Mouse (Mus musculus) megakaryocyte, embryonic 14.5 days (primary cell): ENCODE results near the gene Ercc6l. TPM values are rescaled to one million over a fixed set of nuclear protein-coding genes. Genes with fewer than 3 reads are reported as not detected.
"Not testable (repeated sequence)": the region's sequence is repeated elsewhere in the genome, so short reads cannot be mapped to it uniquely, and the experiment has no call there.

Experiments used
- H3K27me3 ChIP-seq: replicated peaks from 2 replicates; pipeline ENCODE3; 2012; ENCODE audit warnings: inconsistent platforms
- H3K36me3 ChIP-seq: replicated peaks from 2 replicates; pipeline ENCODE3; 2012; ENCODE audit warnings: low read length, inconsistent platforms, mixed read lengths
- H3K4me1 ChIP-seq: 2 replicates; pipeline ENCODE4 v1.6.1; 2012; ENCODE audit warnings: inconsistent platforms
- H3K4me3 ChIP-seq: replicated peaks from 2 replicates; pipeline ENCODE3; 2012; ENCODE audit warnings: moderate library complexity, mild to moderate bottlenecking, inconsistent platforms
- H3K9me3 ChIP-seq: 2 replicates; pipeline ENCODE4 v1.6.1; 2012; ENCODE audit warnings: inconsistent platforms
- FLI1 ChIP-seq: IDR thresholded peaks from 2 replicates; pipeline ENCODE4 v1.6.1; 2012; ENCODE audit warnings: low read length, inconsistent platforms, mixed read lengths
- GATA1 ChIP-seq: IDR thresholded peaks from 3 replicates; pipeline ENCODE4 v1.6.1; 2012; ENCODE audit warnings: mixed read lengths, low read length, inconsistent platforms, borderline replicate concordance
- polyA plus RNA-seq: library from polyadenylated mRNA; stranded (reverse); fragments of >175 nt; gene quantifications from 2 replicates; pipeline ENCODE4 v1.2.3, GENCODE M21; 2012; ENCODE audit warnings: low replicate concordance; ENCODE audit not compliant: insufficient read depth

Gene Ercc6l
- polyA plus RNA-seq, 1 experiment, result 0.18 TPM

DNA sequence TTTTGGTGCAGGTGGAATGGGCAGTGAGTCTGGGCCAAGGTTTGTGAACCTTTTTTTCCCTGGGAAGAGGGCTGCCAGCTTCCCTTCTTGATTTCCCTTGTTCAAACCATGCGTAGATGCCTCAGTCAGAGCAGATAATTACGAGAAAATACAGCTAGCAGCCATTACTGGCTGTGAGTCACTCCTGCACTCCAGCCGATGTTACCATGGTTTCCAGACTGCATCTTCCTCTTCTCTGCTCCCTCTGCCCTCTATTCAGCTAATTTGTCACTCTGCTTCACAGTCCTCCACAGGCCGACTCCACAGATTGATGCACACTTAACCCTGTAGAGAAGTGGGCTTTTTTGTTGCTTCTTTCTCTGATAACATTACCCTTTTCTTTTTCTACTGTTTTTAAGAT is 41.2 kb downstream of the Ercc6l start:
- TF ChIP-seq GATA1 (no peak), FLI1 (no peak)
- Histone ChIP-seq H3K27me3 (peaks cover 19% of the 10 kb centered on the region), H3K4me3 (no peak overlapping the region)

GRCm38 (mm10) chrX:102109349-102109748 is 47.5 kb downstream of the Ercc6l start:
- not testable (repeated sequence) for H3K9me3 ChIP-seq, H3K4me1 ChIP-seq, H3K4me3 ChIP-seq, H3K36me3 ChIP-seq
- peaks cover 16% of the 10 kb centered on the region for H3K27me3 ChIP-seq

More for the DNA sequence above, 41.2 kb downstream of the Ercc6l start:
- Histone ChIP-seq H3K9me3 (no peaks in the 10 kb centered on the region), H3K4me1 (peaks cover 4% of the 10 kb centered on the region), H3K36me3 (no peaks in the 10 kb centered on the region)

DNA sequence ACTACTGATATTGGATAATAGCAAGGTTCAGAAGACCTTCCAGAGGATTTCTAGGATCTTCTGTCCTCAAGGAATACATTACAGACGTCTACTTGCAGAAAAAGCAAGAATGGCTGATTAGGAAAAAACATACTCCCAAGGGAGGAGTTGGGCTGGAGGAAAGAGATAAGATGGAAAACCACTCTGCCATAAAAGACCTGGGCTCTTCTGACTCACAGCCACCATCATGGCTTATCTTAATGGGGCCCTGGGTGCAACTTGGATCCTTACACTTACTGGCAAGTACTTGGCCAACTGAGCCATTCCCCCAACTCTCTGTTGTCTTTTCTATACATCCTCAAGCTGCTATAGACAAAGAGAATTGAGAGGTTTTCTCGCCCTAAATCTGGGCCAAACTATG is 53.1 kb downstream of the Ercc6l start:
- not testable (repeated sequence) for H3K36me3 ChIP-seq, H3K4me1 ChIP-seq, H3K9me3 ChIP-seq, H3K4me3 ChIP-seq
- peaks cover 18% of the 10 kb centered on the region for H3K27me3 ChIP-seq

DNA sequence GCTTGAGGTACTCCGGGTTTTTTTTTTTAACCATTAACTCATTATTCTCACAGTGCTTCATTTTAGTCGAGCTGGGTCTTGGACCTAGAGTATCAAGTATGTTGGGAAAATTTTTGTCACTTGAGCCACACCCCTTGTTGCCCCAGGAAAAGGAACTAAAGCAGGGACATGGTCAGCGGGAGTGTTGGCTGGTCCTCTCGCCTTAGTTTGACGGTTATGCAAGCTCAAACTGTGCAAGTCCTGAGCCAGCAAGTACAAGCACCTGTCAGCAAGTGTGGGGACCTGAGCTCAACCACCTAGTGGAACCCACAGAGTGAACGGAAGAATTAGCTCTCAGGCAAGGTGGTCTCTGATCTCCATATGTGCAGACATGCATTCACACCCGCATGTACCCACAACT is 55.0 kb downstream of the Ercc6l start:
- Histone ChIP-seq H3K36me3 (no peaks in the 10 kb centered on the region), H3K9me3 (no peaks in the 10 kb centered on the region), H3K4me1 (peaks cover 9% of the 10 kb centered on the region), H3K27me3 (peaks cover 21% of the 10 kb centered on the region), H3K4me3 (no peak overlapping the region)
- TF ChIP-seq FLI1 (no peak), GATA1 (no peak)

- Histone ChIP-seq H3K36me3 (no peaks in the 10 kb centered on the region), H3K27me3 (peaks cover 24% of the 10 kb centered on the region), H3K4me3 (no peak overlapping the region), H3K4me1 (peaks cover 26% of the 10 kb centered on the region), H3K9me3 (no peaks in the 10 kb centered on the region)
- TF ChIP-seq FLI1 (no peak), GATA1 (no peak)
These were observed 62.4 kb downstream of the Ercc6l start for GRCm38 (mm10) chrX:102094381-102094904.

Other genes with a start within 250 kb of the Ercc6l start
- 1.3 and 4.8 TPM in 2 replicates for gene Rtl5, start 85.8 kb downstream of the Ercc6l start, polyA plus RNA-seq
- gene Pin4, start 37.6 kb downstream of the Ercc6l start, polyA plus RNA-seq, result 9.7 TPM in 1 of 2 replicates, not detected in the other
- 12.0 and 148 TPM in 2 replicates for gene Rps4x, start 32.3 kb upstream of the Ercc6l start, polyA plus RNA-seq
- gene Cited1, start 95.1 kb upstream of the Ercc6l start, polyA plus RNA-seq, result not detected in 2 replicates